Mouse (Mus musculus): ENCODE data around the gene Farsb. TPM values are rescaled to one million over a fixed set of nuclear protein-coding genes. Genes with fewer than 3 reads are reported as not detected.

Farsb gene
- polyA plus RNA-seq, 2 experiments = 38.6 to 111 TPM

- WGBS (ENCODE audit: insufficient replicate concordance) = 80% methylated on average over 8 of the region's 8 CpGs
- TF ChIP-seq EP300 (IDR thresholded peaks at IDR 0.05; ENCODE audit: low read depth) = no peak
- TF ChIP-seq CTCF (IDR thresholded peaks at IDR 0.05; ENCODE audit: low read depth) = no peak
- Histone ChIP-seq H3K4me3 (ENCODE audit: insufficient read depth in 1 of 2, low read depth in 2 of 2, low read length in 2 of 2) (no peak overlapping the region), H3K27ac (no peak overlapping the region), H3K36me3 (replicated peaks; ENCODE audit: control insufficient read depth, insufficient read depth, low read depth) (peaks cover 50% of the 10 kb centered on the region), H3K9me3 (ENCODE audit: control insufficient read depth, low read length) (no peaks in the 10 kb centered on the region), H3K9ac (replicated peaks) (no peak overlapping the region), H3K4me1 (replicated peaks; ENCODE audit: control insufficient read depth in 2 of 2, insufficient read depth in 2 of 2, low read length in 1 of 2) (no peaks in the 10 kb centered on the region), H3K27me3 (ENCODE audit: control insufficient read depth, insufficient read depth, low read length) (no peaks in the 10 kb centered on the region), H3K4me2 (ENCODE audit: low read depth) (no peak overlapping the region)
- ATAC-seq (ENCODE audit: insufficient read depth) (no peak), DNase-seq (ENCODE audit: low read depth in 3 of 3, low spot score in 3 of 3) (no peak)
Measured at GRCm38 (mm10) chr1:78453886-78454285, 34.8 kb downstream of the Farsb start.

DNA sequence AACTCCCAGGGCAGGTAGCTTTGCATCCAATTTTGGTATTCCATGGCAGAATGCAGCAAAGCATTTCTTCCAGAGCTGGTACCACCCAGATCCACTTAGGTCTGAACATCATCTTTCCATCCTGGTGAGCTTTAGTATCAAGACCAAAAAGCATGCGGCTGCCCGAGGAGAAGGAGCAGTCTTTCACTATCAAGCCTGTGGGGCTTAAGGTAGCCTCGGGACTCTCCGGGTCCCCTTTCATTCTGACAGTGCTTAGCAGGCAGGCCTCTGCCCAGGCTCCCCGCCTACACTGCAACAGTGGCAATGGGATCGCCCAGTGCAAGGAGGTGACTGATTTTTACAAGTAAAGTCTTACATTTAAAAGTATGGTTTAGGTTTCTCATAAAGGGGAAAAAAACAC is 36.2 kb downstream of the Farsb start:
- no peak overlapping the region for H3K27ac ChIP-seq
- TF ChIP-seq EP300 (IDR thresholded peaks at IDR 0.05; ENCODE audit: low read depth) (no peak), CTCF (IDR thresholded peaks at IDR 0.05; ENCODE audit: low read depth) (no peak)
- 79% methylated on average over 6 of the region's 6 CpGs for WGBS (ENCODE audit: insufficient replicate concordance)
- no peak overlapping the region for H3K9ac ChIP-seq (replicated peaks)
- H3K4me3 ChIP-seq (ENCODE audit: insufficient read depth in 1 of 2, low read depth in 2 of 2, low read length in 2 of 2) = no peak overlapping the region
- H3K27me3 ChIP-seq (ENCODE audit: control insufficient read depth, insufficient read depth, low read length) = no peaks in the 10 kb centered on the region
- DNase-seq (ENCODE audit: low read depth in 3 of 3, low spot score in 3 of 3) = no peak
- H3K4me1 ChIP-seq (replicated peaks; ENCODE audit: control insufficient read depth in 2 of 2, insufficient read depth in 2 of 2, low read length in 1 of 2) = no peaks in the 10 kb centered on the region
- peaks cover 47% of the 10 kb centered on the region for H3K36me3 ChIP-seq (replicated peaks; ENCODE audit: control insufficient read depth, insufficient read depth, low read depth)
- no peaks in the 10 kb centered on the region for H3K9me3 ChIP-seq (ENCODE audit: control insufficient read depth, low read length)
- ATAC-seq (ENCODE audit: insufficient read depth) = no peak
- no peak overlapping the region for H3K4me2 ChIP-seq (ENCODE audit: low read depth)

DNA sequence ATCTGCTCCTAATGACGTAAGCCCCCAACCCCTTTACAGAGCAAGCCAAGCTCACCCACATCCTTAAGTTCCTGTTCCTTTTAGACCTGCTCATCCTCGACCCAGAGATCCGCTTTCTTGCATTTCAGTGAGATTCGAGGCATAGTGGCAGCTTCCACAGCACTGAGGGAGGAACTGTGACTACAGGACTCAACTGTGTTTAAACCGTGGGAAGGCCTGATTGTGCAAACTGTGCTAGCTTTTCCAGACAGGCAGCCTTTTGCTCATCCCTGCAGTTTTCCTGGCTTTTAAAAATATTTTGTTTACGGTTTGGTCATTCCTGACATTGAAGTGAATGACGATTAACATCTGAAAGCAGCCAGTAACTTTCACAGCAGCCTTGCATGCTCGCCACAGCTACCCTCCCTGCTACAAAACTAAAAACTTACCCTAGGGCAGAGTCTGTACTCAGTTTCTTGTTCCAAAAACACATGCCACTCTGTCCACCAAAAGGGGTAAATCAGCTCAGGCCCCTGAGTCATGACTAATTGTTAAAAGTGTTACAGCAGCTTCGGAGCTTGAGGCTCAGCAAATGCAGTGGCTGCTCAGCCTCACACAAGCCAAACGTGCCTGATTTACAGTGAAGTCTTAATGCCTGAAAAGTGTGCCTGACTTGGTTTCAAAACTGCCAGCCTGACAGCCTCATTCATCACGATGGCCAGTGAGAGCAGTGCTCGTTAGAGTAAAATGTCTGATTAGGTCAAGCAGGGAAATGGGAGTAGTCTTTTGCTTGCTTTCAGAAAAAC is 37.4 kb downstream of the Farsb start:
- no peaks in the 10 kb centered on the region for H3K4me1 ChIP-seq (replicated peaks; ENCODE audit: control insufficient read depth in 2 of 2, insufficient read depth in 2 of 2, low read length in 1 of 2)
- 79% methylated on average over 12 of the region's 12 CpGs for WGBS (ENCODE audit: insufficient replicate concordance)

DNA sequence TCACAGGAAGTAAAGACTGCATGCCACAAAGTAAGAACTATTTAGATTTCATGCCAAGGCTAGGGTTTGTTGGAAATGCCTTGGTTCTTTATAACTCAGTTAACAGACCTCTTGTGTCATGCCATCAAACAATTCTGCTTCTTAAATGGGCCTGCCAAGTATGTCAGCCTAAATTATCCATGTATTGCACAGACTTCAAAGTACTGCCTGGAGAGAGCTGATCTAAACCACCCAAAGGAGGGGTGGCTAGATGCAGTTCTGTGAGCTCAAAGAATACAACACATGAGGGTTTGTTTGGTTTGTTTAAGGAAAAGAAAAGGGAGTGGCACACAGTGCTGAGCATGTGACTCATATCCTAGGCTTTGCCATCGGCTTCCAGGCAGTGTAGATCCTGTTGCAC is 40.6 kb downstream of the Farsb start:
- DNase-seq (ENCODE audit: low read depth in 3 of 3, low spot score in 3 of 3) (no peak), ATAC-seq (ENCODE audit: insufficient read depth) (no peak)
- no peaks in the 10 kb centered on the region for H3K4me1 ChIP-seq (replicated peaks; ENCODE audit: control insufficient read depth in 2 of 2, insufficient read depth in 2 of 2, low read length in 1 of 2)
- no peaks in the 10 kb centered on the region for H3K27me3 ChIP-seq (ENCODE audit: control insufficient read depth, insufficient read depth, low read length)
- H3K9me3 ChIP-seq (ENCODE audit: control insufficient read depth, low read length) = no peaks in the 10 kb centered on the region
- TF ChIP-seq EP300 (IDR thresholded peaks at IDR 0.05; ENCODE audit: low read depth) (no peak), CTCF (IDR thresholded peaks at IDR 0.05; ENCODE audit: low read depth) (no peak)
- H3K36me3 ChIP-seq (replicated peaks; ENCODE audit: control insufficient read depth, insufficient read depth, low read depth) = peaks cover 34% of the 10 kb centered on the region
- H3K4me3 ChIP-seq (ENCODE audit: insufficient read depth in 1 of 2, low read depth in 2 of 2, low read length in 2 of 2) = no peak overlapping the region
- no peak overlapping the region for H3K9ac ChIP-seq (replicated peaks)
- no peak overlapping the region for H3K27ac ChIP-seq
- H3K4me2 ChIP-seq (ENCODE audit: low read depth) = no peak overlapping the region
- 75% methylated on average over 1 of the region's 1 CpGs for WGBS (ENCODE audit: insufficient replicate concordance)

More for the DNA sequence above, 37.4 kb downstream of the Farsb start:
- Histone ChIP-seq H3K36me3 (replicated peaks; ENCODE audit: control insufficient read depth, insufficient read depth, low read depth) (peaks cover 46% of the 10 kb centered on the region), H3K27ac (no peak overlapping the region), H3K9ac (replicated peaks) (no peak overlapping the region), H3K4me3 (ENCODE audit: insufficient read depth in 1 of 2, low read depth in 2 of 2, low read length in 2 of 2) (no peak overlapping the region), H3K4me2 (ENCODE audit: low read depth) (no peak overlapping the region), H3K9me3 (ENCODE audit: control insufficient read depth, low read length) (no peaks in the 10 kb centered on the region), H3K27me3 (ENCODE audit: control insufficient read depth, insufficient read depth, low read length) (no peaks in the 10 kb centered on the region)
- TF ChIP-seq EP300 (IDR thresholded peaks at IDR 0.05; ENCODE audit: low read depth) = no peak
- TF ChIP-seq CTCF (IDR thresholded peaks at IDR 0.05; ENCODE audit: low read depth) = no peak
- ATAC-seq (ENCODE audit: insufficient read depth) = no peak
- DNase-seq (ENCODE audit: low read depth in 3 of 3, low spot score in 3 of 3) = no peak

DNA sequence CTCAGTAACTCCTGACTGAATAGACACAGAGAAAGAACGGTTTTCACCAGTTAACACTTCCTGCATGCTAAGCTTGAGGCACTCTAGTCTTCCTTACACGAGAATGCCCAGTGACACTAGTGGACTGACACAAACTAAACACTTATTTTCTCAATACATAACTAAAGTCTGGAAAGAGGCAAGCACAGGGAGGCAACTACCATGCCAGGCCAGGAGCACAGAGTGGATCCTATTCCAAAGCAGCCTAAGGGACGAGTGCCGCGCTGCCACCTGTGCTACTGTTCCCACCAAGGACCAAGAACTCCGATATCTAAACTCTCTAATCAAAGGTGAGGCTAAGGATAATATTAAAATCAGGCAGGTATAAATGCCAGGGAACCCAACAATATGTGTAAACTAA is 42.0 kb downstream of the Farsb start:
- H3K4me2 ChIP-seq (ENCODE audit: low read depth) = no peak overlapping the region
- DNase-seq (ENCODE audit: low read depth in 3 of 3, low spot score in 3 of 3) (no peak), ATAC-seq (ENCODE audit: insufficient read depth) (no peak)
- no peaks in the 10 kb centered on the region for H3K4me1 ChIP-seq (replicated peaks; ENCODE audit: control insufficient read depth in 2 of 2, insufficient read depth in 2 of 2, low read length in 1 of 2)
- H3K9me3 ChIP-seq (ENCODE audit: control insufficient read depth, low read length) = no peaks in the 10 kb centered on the region
- H3K27ac ChIP-seq = no peak overlapping the region
- WGBS (ENCODE audit: insufficient replicate concordance) = 87% methylated on average over 6 of the region's 6 CpGs
- H3K27me3 ChIP-seq (ENCODE audit: control insufficient read depth, insufficient read depth, low read length) = no peaks in the 10 kb centered on the region
- peaks cover 34% of the 10 kb centered on the region for H3K36me3 ChIP-seq (replicated peaks; ENCODE audit: control insufficient read depth, insufficient read depth, low read depth)
- H3K9ac ChIP-seq (replicated peaks) = no peak overlapping the region
- H3K4me3 ChIP-seq (ENCODE audit: insufficient read depth in 1 of 2, low read depth in 2 of 2, low read length in 2 of 2) = no peak overlapping the region
- TF ChIP-seq EP300 (IDR thresholded peaks at IDR 0.05; ENCODE audit: low read depth) (no peak), CTCF (IDR thresholded peaks at IDR 0.05; ENCODE audit: low read depth) (no peak)

All from liver, embryonic 14.5 days (tissue).